Mouse (Mus musculus) CH12.LX (cell line): ENCODE measurements around the gene Heatr5b. TPM values are rescaled to one million over a fixed set of nuclear protein-coding genes. Genes with fewer than 3 reads are reported as not detected.
"Not testable (repeated sequence)": the region's sequence is repeated elsewhere in the genome, so short reads cannot be mapped to it uniquely, and the experiment has no call there.

ENCODE experiments used
- DNase-seq: peaks from one replicate; pipeline ENCODE4 v3.0.0-alpha.2; 2013; ENCODE audit errors: extremely low read depth
- H3K27ac ChIP-seq: 2 replicates; pipeline ENCODE4 v1.5.1; 2012; ENCODE audit warnings: low read depth, mild to moderate bottlenecking, control low read depth, moderate library complexity; ENCODE audit not compliant: insufficient read depth
- H3K27me3 ChIP-seq: replicated peaks from 2 replicates; pipeline ENCODE3; 2012; ENCODE audit warnings: inconsistent platforms
- H3K36me3 ChIP-seq, 2 experiments: replicated peaks in 1 of 2; 2 replicates each; pipeline versions ENCODE3 to v1.6.1; 2012; ENCODE audit warnings: inconsistent platforms in 1 of 2, low read length in 1 of 2, mild to moderate bottlenecking in 1 of 2, mixed read lengths in 1 of 2, moderate library complexity in 1 of 2; ENCODE audit not compliant: control insufficient read depth in 1 of 2, insufficient read depth in 1 of 2
- H3K4me1 ChIP-seq, 2 experiments: 2 replicates each; pipeline ENCODE4 v1.6.1; 2012; ENCODE audit warnings: inconsistent platforms in 1 of 2, moderate library complexity in 1 of 2; ENCODE audit not compliant: insufficient read depth in 2 of 2, control insufficient read depth in 1 of 2
- H3K4me2 ChIP-seq: 2 replicates; pipeline ENCODE4 v1.6.1; 2012; ENCODE audit warnings: low read depth, mild to moderate bottlenecking, control low read depth; ENCODE audit not compliant: poor library complexity, insufficient read depth, severe bottlenecking
- H3K4me3 ChIP-seq, 3 experiments: fragments of 150-350 bp in 1 of 3; sonication (generic) in 1 of 3; replicated peaks in 1 of 3; 2 replicates each; pipeline versions ENCODE3 to v1.5.1; 2011 to 2012; ENCODE audit warnings: low read depth in 2 of 3, low read length in 2 of 3, mild to moderate bottlenecking in 2 of 3, moderate library complexity in 2 of 3, control low read depth in 1 of 3, improper control_type of control experiment in 1 of 3, inconsistent platforms in 1 of 3, mixed read lengths in 1 of 3; ENCODE audit not compliant: poor library complexity in 1 of 3
- H3K79me2 ChIP-seq: replicated peaks from 2 replicates; pipeline ENCODE4 v1.6.1; 2012; ENCODE audit warnings: mild to moderate bottlenecking, moderate library complexity; ENCODE audit not compliant: control insufficient read depth, poor library complexity, insufficient read depth, severe bottlenecking; ENCODE audit errors: extremely low read depth
- H3K9ac ChIP-seq: 2 replicates; pipeline ENCODE4 v1.6.1; 2012; ENCODE audit warnings: low read depth, mild to moderate bottlenecking, control low read depth, moderate library complexity; ENCODE audit not compliant: insufficient read depth
- H3K9me3 ChIP-seq: replicated peaks from 2 replicates; pipeline ENCODE3; 2012; ENCODE audit warnings: low read length, inconsistent platforms, mixed read lengths
- CTCF ChIP-seq, 2 experiments: IDR thresholded peaks in 1 of 2; conservative IDR thresholded peaks in 1 of 2; 2 replicates each; pipeline ENCODE4 v1.5.1; 2011 to 2012; ENCODE audit warnings: low read depth in 2 of 2, low read length in 2 of 2, improper control_type of control experiment in 1 of 2, inconsistent platforms in 1 of 2, mild to moderate bottlenecking in 1 of 2, moderate library complexity in 1 of 2
- HCFC1 ChIP-seq: IDR thresholded peaks from 2 replicates; pipeline ENCODE4 v1.6.1; 2012; ENCODE audit warnings: low read depth, mild to moderate bottlenecking, inconsistent platforms, low read length, improper control_type of control experiment
- IRF4 ChIP-seq: IDR thresholded peaks from 2 replicates; pipeline ENCODE4 v1.6.1; 2014; ENCODE audit warnings: low read depth, mild to moderate bottlenecking, inconsistent platforms, low read length, improper control_type of control experiment
- KAT2A ChIP-seq: IDR thresholded peaks from 2 replicates; pipeline ENCODE4 v1.6.1; 2012; ENCODE audit warnings: low read length, improper control_type of control experiment, inconsistent platforms; ENCODE audit not compliant: insufficient replicate concordance
- MAFK ChIP-seq: IDR thresholded peaks from 2 replicates; pipeline ENCODE4 v1.6.1; 2011; ENCODE audit warnings: low read length, improper control_type of control experiment; ENCODE audit not compliant: insufficient replicate concordance
- MYC ChIP-seq: IDR thresholded peaks from 2 replicates; pipeline ENCODE4 v1.6.1; 2011; ENCODE audit warnings: low read depth, mild to moderate bottlenecking, improper control_type of control experiment, low read length
- NELFE ChIP-seq: IDR thresholded peaks from 2 replicates; pipeline ENCODE4 v1.6.1; 2011; ENCODE audit warnings: low read depth, low read length, improper control_type of control experiment
- NRF1 ChIP-seq: IDR thresholded peaks from 2 replicates; pipeline ENCODE4 v1.6.1; 2014; ENCODE audit warnings: low read depth, mild to moderate bottlenecking, inconsistent platforms, low read length, improper control_type of control experiment, moderate library complexity
- RAD21 ChIP-seq: IDR thresholded peaks from 2 replicates; pipeline ENCODE4 v1.6.1; 2011; ENCODE audit warnings: low read depth, mild to moderate bottlenecking, low read length, improper control_type of control experiment, moderate library complexity
- TCF12 ChIP-seq: IDR thresholded peaks from 2 replicates; pipeline ENCODE4 v1.6.1; 2014; ENCODE audit warnings: low read depth, mild to moderate bottlenecking, inconsistent platforms, low read length, improper control_type of control experiment
- UBTF ChIP-seq: IDR thresholded peaks from 2 replicates; pipeline ENCODE4 v1.6.1; 2012; ENCODE audit warnings: low read depth, mild to moderate bottlenecking, inconsistent platforms, low read length, improper control_type of control experiment, moderate library complexity
- USF2 ChIP-seq: conservative IDR thresholded peaks from 2 replicates; pipeline ENCODE4 v1.6.1; 2011; ENCODE audit warnings: low read depth, low read length, improper control_type of control experiment
- ZKSCAN1 ChIP-seq: IDR thresholded peaks from 2 replicates; pipeline ENCODE4 v1.6.1; 2012; ENCODE audit warnings: low read depth, inconsistent platforms, low read length, improper control_type of control experiment, borderline replicate concordance
- dilution Hi-C: fragments of 300-500 bp; cut with MboI; formaldehyde crosslinking; loops from 2 replicates; pipeline ENCODE4 v1.14.3; 2020; ENCODE audit warnings: low sequenced_read_pairs; ENCODE audit not compliant: extremely low pct_unique_long_range_greater_than_20kb, extremely low pct_ligation_motif_present
- in situ Hi-C: fragments of 300-500 bp; cut with MboI; formaldehyde crosslinking; loops from 3 replicates; pipeline ENCODE4 v1.14.3; 2019; ENCODE audit warnings: low sequenced_read_pairs, low pct_ligation_motif_present, low pct_unique_long_range_greater_than_20kb, mixed read lengths
- polyA plus RNA-seq: library from polyadenylated mRNA; unstranded; fragments of >175 nt; gene quantifications from 2 replicates; pipeline ENCODE4 v1.2.1, GENCODE M21; 2012; ENCODE audit warnings: low read depth; ENCODE audit not compliant: insufficient read length
- total RNA-seq, 2 experiments: library from RNA; depleted of rRNA; stranded (reverse); fragments of 300-350 nt in 1 of 2; fragments of >200 nt in 1 of 2; gene quantifications; 2 replicates each; pipeline ENCODE4 v1.2.3; 2012 to 2014

The Heatr5b gene
- total and polyA plus RNA-seq, 3 experiments, result 13.0 to 21.5 (median 17.9) TPM

DNA sequence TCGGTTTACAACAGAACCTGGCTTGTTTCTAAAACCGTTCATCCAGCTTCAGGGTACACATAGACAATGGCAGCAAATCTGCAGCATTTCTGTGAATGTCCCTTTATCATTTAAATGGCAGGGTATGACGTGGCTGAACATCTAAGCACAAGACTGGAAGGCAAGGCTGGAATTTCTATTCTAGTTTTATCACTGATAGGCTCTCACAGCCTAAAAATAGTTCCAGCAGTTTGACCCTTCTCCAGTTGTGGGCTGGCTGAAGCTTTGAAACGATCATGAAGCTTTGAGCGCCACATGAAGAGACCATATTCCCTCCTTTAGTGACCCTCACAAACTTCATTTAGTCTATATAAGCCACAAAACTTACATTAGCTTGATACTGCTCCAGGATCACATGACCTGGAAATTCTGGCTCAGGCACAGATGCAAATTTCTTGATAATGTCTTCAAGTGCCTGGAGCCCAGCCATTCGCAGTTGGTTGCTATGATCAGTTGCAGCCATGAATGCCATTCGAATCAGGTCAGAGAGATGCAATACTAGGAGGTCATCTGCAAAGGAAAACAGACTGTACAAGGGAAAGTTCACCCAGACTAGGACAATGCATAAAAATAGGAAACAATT, 44.0 kb downstream of the Heatr5b start:
- TF ChIP-seq HCFC1 (no peak), MAFK (no peak), RAD21 (no peak), USF2 (no peak), UBTF (no peak), KAT2A (no peak), NELFE (no peak)
- peaks cover 33 to 58% of the 10 kb centered on the region in 2 experiments for H3K36me3 ChIP-seq
- H3K79me2 ChIP-seq, result no peaks in the 10 kb centered on the region
- no peaks in the 10 kb centered on the region for H3K27me3 ChIP-seq
- dilution Hi-C loops (no loop called here), in situ Hi-C loops (no loop called here)
- no peak overlapping the region for H3K27ac ChIP-seq
- H3K4me2 ChIP-seq, result no peak overlapping the region
- no peak overlapping the region for H3K4me3 ChIP-seq
- no peak overlapping the region for H3K9ac ChIP-seq
- no peaks in the 10 kb centered on the region for H3K4me1 ChIP-seq
- H3K9me3 ChIP-seq, result no peaks in the 10 kb centered on the region
- no peak for DNase-seq

DNA sequence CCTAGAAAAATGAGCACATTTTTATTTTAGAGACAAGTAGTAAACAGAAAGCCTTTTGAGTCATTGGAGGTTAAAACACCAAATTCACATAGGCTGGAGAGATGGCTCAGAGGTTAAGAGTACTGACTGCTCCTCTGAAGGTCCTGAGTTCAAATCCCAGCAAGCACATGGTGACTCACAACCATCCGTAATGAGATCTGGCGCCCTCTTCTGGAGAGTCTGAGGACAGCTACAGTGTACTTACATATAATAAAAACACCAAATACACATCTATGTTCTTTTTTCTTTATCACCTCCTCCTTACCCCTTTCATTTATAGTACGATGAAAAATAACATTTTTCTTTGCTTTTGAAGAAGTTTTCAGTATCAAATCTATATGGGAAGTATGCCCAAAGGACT, 46.9 kb downstream of the Heatr5b start:
- H3K4me1 ChIP-seq, DNase-seq, H3K27me3 ChIP-seq, H3K9ac ChIP-seq, H3K79me2 ChIP-seq, H3K27ac ChIP-seq, dilution Hi-C loops, in situ Hi-C loops, H3K4me3 ChIP-seq, H3K9me3 ChIP-seq, H3K4me2 ChIP-seq: not testable (repeated sequence)
- H3K36me3 ChIP-seq, result peaks cover 19 to 39% of the 10 kb centered on the region in 2 experiments
- TF ChIP-seq CTCF (conservative IDR thresholded peaks at IDR 0.05 in 1 of 2, IDR thresholded peaks at IDR 0.05 in 1 of 2; ENCODE audit: low read depth in 2 of 2, low read length in 2 of 2) (peak; percentile 21 to 31; a peak in 3 of 4 replicates), MYC (0 out of 2 replicates have a peak, but pooled peaks have one; percentile 43)

DNA sequence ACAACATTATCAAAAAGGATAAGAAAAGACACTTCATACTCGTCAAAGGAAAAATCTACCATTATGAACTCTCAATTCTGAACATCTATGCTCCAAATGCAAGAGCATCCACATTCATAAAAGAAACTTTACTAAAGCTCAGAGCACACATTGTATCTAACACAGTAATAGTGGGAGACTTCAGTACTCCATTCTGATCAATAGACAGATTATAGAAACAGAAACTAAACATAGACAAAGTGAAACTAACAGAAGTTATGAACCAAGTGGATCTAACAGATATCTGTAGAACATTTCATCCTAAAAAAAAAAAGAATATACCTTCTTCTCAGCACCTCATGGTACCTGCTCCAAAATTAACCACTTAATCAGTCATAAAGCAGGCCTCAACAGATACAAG, 56.4 kb downstream of the Heatr5b start:
- dilution Hi-C loops, result no loop called here
- Histone ChIP-seq H3K4me3 (no peak overlapping the region), H3K4me1 (no peaks in the 10 kb centered on the region), H3K4me2 (no peak overlapping the region), H3K36me3 (peaks cover 8 to 27% of the 10 kb centered on the region in 2 experiments), H3K27me3 (no peaks in the 10 kb centered on the region), H3K79me2 (no peaks in the 10 kb centered on the region)
- no peak for DNase-seq
- TF ChIP-seq NRF1 (no peak), IRF4 (no peak), ZKSCAN1 (no peak), TCF12 (no peak)
- TF ChIP-seq, all 38 proteins: peak for 0
- in situ Hi-C loops, result no loop called here
- no peaks in the 10 kb centered on the region for H3K9me3 ChIP-seq
- H3K27ac ChIP-seq, result no peak overlapping the region
- no peak overlapping the region for H3K9ac ChIP-seq
